Mouse (Mus musculus) B cell, adult 62 days (primary cell): ENCODE results near the gene Vmn2r46. TPM values are rescaled to one million over a fixed set of nuclear protein-coding genes. Genes with fewer than 3 reads are reported as not detected.

Experiments used
- total RNA-seq: library from RNA; stranded (reverse); gene quantifications from 4 replicates; pipeline ENCODE4 v1.2.4, GENCODE M21; 2023

Vmn2r46 gene
- total RNA-seq, result not detected in 4 replicates

DNA sequence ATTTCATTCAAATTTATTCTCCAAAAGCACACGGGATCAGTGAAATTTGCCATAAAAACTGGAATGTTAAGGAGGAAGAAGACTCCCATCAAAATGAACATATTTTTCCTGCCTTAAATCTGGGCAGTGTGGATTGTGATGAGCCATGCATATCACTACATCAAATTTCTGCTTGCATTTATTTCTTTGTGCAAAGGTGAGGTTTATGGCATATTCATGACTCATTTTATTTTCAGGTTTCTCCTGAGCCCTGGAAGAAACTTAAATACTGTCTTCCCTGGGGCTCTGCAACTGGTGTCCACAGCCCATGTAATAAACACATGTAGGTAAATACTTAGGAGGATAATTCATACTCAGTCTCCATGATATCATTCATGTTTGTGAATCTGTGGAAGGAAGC lies at the start of gene Vmn2r46:
TSS of gene Vmn2r46 (minus strand) at position 101 of the 400 bp plus-strand sequence.

Other genes with a start within 250 kb of the Vmn2r46 start
- not detected in 4 replicates for gene Vmn2r47, start 70.8 kb upstream of the Vmn2r46 start, total RNA-seq
- gene Vmn2r48, start 183.0 kb upstream of the Vmn2r46 start, total RNA-seq, result not detected in 4 replicates
- gene Vmn2r49, start 221.7 kb upstream of the Vmn2r46 start, total RNA-seq, result not detected in 4 replicates